Mouse (Mus musculus) midbrain, embryonic 14.5 days (tissue): ENCODE data around the gene B230217C12Rik. TPM values are rescaled to one million over a fixed set of nuclear protein-coding genes. Genes with fewer than 3 reads are reported as not detected.

Experiments
- ATAC-seq: fragments of 200-750 bp; cut with Nextera tagmentation; 2 replicates; pipeline ENCODE4 v1.8.0; 2017; ENCODE audit warnings: moderate number of reproducible peaks, moderate library complexity; ENCODE audit not compliant: low FRiP score, low TSS enrichment
- DNase-seq: peaks from one replicate; pipeline ENCODE4 v3.0.0-alpha.2; 2015
- H3K27ac ChIP-seq: fragments of 300-500 bp; sonication (generic); replicated peaks from 2 replicates; pipeline ENCODE4 v1.5.1; 2014; ENCODE audit warnings: mild to moderate bottlenecking, low read depth, low read length, moderate library complexity
- H3K27me3 ChIP-seq: fragments of 300-500 bp; sonication (generic); 2 replicates; pipeline ENCODE4 v1.6.1; 2014; ENCODE audit warnings: low read length, control low read depth, mixed read lengths; ENCODE audit not compliant: control insufficient read depth, insufficient read depth
- H3K36me3 ChIP-seq: fragments of 300-500 bp; sonication (generic); 2 replicates; pipeline ENCODE4 v1.6.1; 2014; ENCODE audit warnings: low read length, control low read depth; ENCODE audit not compliant: control insufficient read depth, insufficient read depth
- H3K4me1 ChIP-seq: fragments of 300-500 bp; sonication (generic); 2 replicates; pipeline ENCODE4 v1.6.1; 2014; ENCODE audit warnings: mild to moderate bottlenecking, antibody characterized with exemption, low read length, control low read depth; ENCODE audit not compliant: control insufficient read depth, insufficient read depth
- H3K4me2 ChIP-seq: fragments of 300-500 bp; sonication (generic); 2 replicates; pipeline ENCODE4 v1.6.1; 2014; ENCODE audit warnings: mild to moderate bottlenecking, low read length, moderate library complexity
- H3K4me3 ChIP-seq: fragments of 300-500 bp; sonication (generic); replicated peaks from 2 replicates; pipeline ENCODE4 v1.5.1; 2014; ENCODE audit warnings: low read depth, low read length
- H3K9ac ChIP-seq: fragments of 300-500 bp; sonication (generic); replicated peaks from 2 replicates; pipeline ENCODE4 v1.6.1; 2014; ENCODE audit warnings: mild to moderate bottlenecking, low read length, moderate library complexity
- H3K9me3 ChIP-seq: fragments of 300-500 bp; sonication (generic); 2 replicates; pipeline ENCODE4 v1.6.1; 2016; ENCODE audit warnings: low read length, control low read depth, mixed read lengths; ENCODE audit not compliant: control insufficient read depth
- WGBS: fragments of 180-500 bp; shearing (Covaris S2); extraction: QIAGEN DNeasy Blood & Tissue Kit; methylation state at CpG from one replicate; pipeline ENCODE4 v1.1.7; 2014; 5-methylcytosine and 5-hydroxymethylcytosine counted together
- polyA plus RNA-seq: library from polyadenylated mRNA; unstranded; fragments of >200 nt; fragmentation: Nextera tagmentation; extraction: Ambion mirVana; gene quantifications from 2 replicates; pipeline ENCODE4 v1.2.1, GENCODE M21; 2014

Gene B230217C12Rik
- polyA plus RNA-seq, 1 experiment from 2014 or later: 32.4 TPM

- Histone ChIP-seq H3K4me2 (peak overlapping the region; percentile 47), H3K27me3 (no peaks in the 10 kb centered on the region), H3K9ac (peak overlapping the region; percentile 39; the same call in 1 of the 2 replicates), H3K4me1 (peaks cover 69% of the 10 kb centered on the region), H3K36me3 (peaks cover 31% of the 10 kb centered on the region), H3K9me3 (no peaks in the 10 kb centered on the region), H3K27ac (peak overlapping the region; percentile 75), H3K4me3 (0 out of 2 replicates have a peak overlapping the region, but pooled peaks have one; percentile 12)
- ATAC-seq (no peak), DNase-seq (no peak)
- 50% methylated on average over 7 of the region's 7 CpGs for WGBS
Observed at GRCm38 (mm10) chr11:97806613-97806964, 34.0 kb upstream of the B230217C12Rik start.

GRCm38 (mm10) chr11:97807626-97808025, 33.0 kb upstream of the B230217C12Rik start:
- no peak overlapping the region for H3K9ac ChIP-seq
- no peak overlapping the region for H3K4me2 ChIP-seq
- no peak overlapping the region for H3K4me3 ChIP-seq
- ATAC-seq: no peak
- no peaks in the 10 kb centered on the region for H3K9me3 ChIP-seq
- WGBS: 64% methylated on average over 6 of the region's 6 CpGs
- peaks cover 69% of the 10 kb centered on the region for H3K4me1 ChIP-seq
- DNase-seq: no peak
- peaks cover 31% of the 10 kb centered on the region for H3K36me3 ChIP-seq
- no peaks in the 10 kb centered on the region for H3K27me3 ChIP-seq
- no peak overlapping the region for H3K27ac ChIP-seq

GRCm38 (mm10) chr11:97808093-97808492, 32.5 kb upstream of the B230217C12Rik start:
- Histone ChIP-seq H3K9me3 (no peaks in the 10 kb centered on the region), H3K27ac (no peak overlapping the region), H3K4me3 (no peak overlapping the region), H3K4me2 (no peak overlapping the region), H3K36me3 (peaks cover 31% of the 10 kb centered on the region), H3K9ac (no peak overlapping the region), H3K4me1 (peaks cover 71% of the 10 kb centered on the region), H3K27me3 (no peaks in the 10 kb centered on the region)
- 75% methylated on average over 2 of the region's 2 CpGs for WGBS
- ATAC-seq (no peak), DNase-seq (peak; percentile 53)

- peak; percentile 46 for DNase-seq
- H3K9ac ChIP-seq: no peak overlapping the region
- no peak overlapping the region for H3K4me3 ChIP-seq
- peaks cover 78% of the 10 kb centered on the region for H3K4me1 ChIP-seq
- no peaks in the 10 kb centered on the region for H3K9me3 ChIP-seq
- peaks cover 34% of the 10 kb centered on the region for H3K36me3 ChIP-seq
- H3K27ac ChIP-seq: no peak overlapping the region
- no peaks in the 10 kb centered on the region for H3K27me3 ChIP-seq
- 54% methylated on average over 5 of the region's 5 CpGs for WGBS
- no peak for ATAC-seq
- H3K4me2 ChIP-seq: peak overlapping the region; percentile 4; the same call in 1 of the 2 replicates
Observed at GRCm38 (mm10) chr11:97808621-97809234, 31.9 kb upstream of the B230217C12Rik start.

- peaks cover 75% of the 10 kb centered on the region for H3K4me1 ChIP-seq
- H3K27me3 ChIP-seq: no peaks in the 10 kb centered on the region
- H3K4me3 ChIP-seq: no peak overlapping the region
- peaks cover 36% of the 10 kb centered on the region for H3K36me3 ChIP-seq
- 77% methylated on average over 7 of the region's 7 CpGs for WGBS
- no peak overlapping the region for H3K9ac ChIP-seq
- H3K9me3 ChIP-seq: no peaks in the 10 kb centered on the region
- no peak overlapping the region for H3K27ac ChIP-seq
- DNase-seq (no peak), ATAC-seq (no peak)
- H3K4me2 ChIP-seq: peak overlapping the region; percentile 4; the same call in 1 of the 2 replicates
Observed at GRCm38 (mm10) chr11:97809235-97810121, 31.1 kb upstream of the B230217C12Rik start.

GRCm38 (mm10) chr11:97810356-97810755, 30.2 kb upstream of the B230217C12Rik start:
- Histone ChIP-seq H3K27ac (no peak overlapping the region), H3K4me2 (no peak overlapping the region), H3K9me3 (no peaks in the 10 kb centered on the region), H3K4me1 (peaks cover 66% of the 10 kb centered on the region), H3K4me3 (no peak overlapping the region), H3K27me3 (no peaks in the 10 kb centered on the region), H3K9ac (no peak overlapping the region), H3K36me3 (peaks cover 45% of the 10 kb centered on the region)
- DNase-seq (no peak), ATAC-seq (no peak)
- WGBS: 82% methylated on average over 7 of the region's 7 CpGs

GRCm38 (mm10) chr11:97810970-97811369, 29.6 kb upstream of the B230217C12Rik start:
- no peak overlapping the region; the same call in 1 of the 2 replicates for H3K9ac ChIP-seq
- H3K27ac ChIP-seq: peak overlapping the region; percentile 96; the same call in 1 of the 2 replicates
- H3K9me3 ChIP-seq: no peaks in the 10 kb centered on the region
- H3K36me3 ChIP-seq: peaks cover 51% of the 10 kb centered on the region
- H3K4me3 ChIP-seq: no peak overlapping the region
- peak; percentile 39 for DNase-seq
- H3K4me2 ChIP-seq: peak overlapping the region; percentile 51
- ATAC-seq: no peak
- no peaks in the 10 kb centered on the region for H3K27me3 ChIP-seq
- peaks cover 61% of the 10 kb centered on the region for H3K4me1 ChIP-seq
- 9% methylated on average over 3 of the region's 3 CpGs for WGBS

- H3K36me3 ChIP-seq: peaks cover 57% of the 10 kb centered on the region
- H3K9me3 ChIP-seq: no peaks in the 10 kb centered on the region
- H3K4me2 ChIP-seq: peak overlapping the region; percentile 51
- H3K27me3 ChIP-seq: no peaks in the 10 kb centered on the region
- peak overlapping the region; percentile 34 for H3K9ac ChIP-seq
- ATAC-seq (0 out of 2 replicates have a peak, but pooled peaks have one; percentile 43), DNase-seq (peak; percentile 44)
- 0 out of 2 replicates have a peak overlapping the region, but pooled peaks have one; percentile 5 for H3K4me3 ChIP-seq
- peak overlapping the region; percentile 96 for H3K27ac ChIP-seq
- WGBS: 20% methylated on average over 12 of the region's 13 CpGs
- peaks cover 56% of the 10 kb centered on the region for H3K4me1 ChIP-seq
Observed at GRCm38 (mm10) chr11:97811569-97812362, 28.8 kb upstream of the B230217C12Rik start.
